Mouse (Mus musculus) B cell, adult 62 days (primary cell): ENCODE results near the gene Tmem139. TPM values are rescaled to one million over a fixed set of nuclear protein-coding genes. Genes with fewer than 3 reads are reported as not detected.

Source experiments
- total RNA-seq: library from RNA; stranded (reverse); gene quantifications from 4 replicates; pipeline ENCODE4 v1.2.4, GENCODE M21; 2023

Gene Tmem139
- not detected in 4 replicates for total RNA-seq

DNA sequence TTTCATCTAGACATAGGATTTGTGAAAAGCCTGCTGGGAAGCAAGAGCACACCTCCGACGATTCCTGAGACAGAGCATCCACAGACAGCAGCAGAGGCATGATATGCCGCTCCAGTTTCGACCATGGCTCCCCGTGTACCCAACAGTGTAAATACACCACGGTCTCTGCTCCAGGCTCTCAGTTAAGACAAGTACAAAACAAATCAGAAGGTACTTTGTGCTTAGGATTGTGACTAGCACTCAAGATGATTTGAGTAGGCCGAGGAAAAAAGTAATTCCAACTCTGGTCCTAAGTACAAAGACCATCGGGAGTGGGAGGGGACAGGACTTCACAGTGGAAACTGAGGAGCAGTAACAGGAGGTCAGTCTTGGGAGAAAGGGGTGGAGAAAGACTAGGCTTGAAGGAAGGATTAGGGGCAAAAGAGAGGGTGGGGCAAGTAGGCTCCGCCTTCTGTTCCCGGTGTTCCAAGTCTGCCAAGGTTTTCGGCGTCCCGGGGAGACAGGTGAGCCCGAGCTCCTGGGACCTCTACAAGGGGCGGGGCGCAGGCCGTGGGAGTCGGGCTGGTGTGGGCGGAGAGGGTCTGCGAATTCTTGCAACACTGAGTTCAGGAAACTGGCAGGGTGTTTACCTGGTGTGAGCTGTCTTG, at the start of gene Tmem139:
Tmem139 (plus strand) TSS at position 447 of the 647 bp plus-strand sequence.

DNA sequence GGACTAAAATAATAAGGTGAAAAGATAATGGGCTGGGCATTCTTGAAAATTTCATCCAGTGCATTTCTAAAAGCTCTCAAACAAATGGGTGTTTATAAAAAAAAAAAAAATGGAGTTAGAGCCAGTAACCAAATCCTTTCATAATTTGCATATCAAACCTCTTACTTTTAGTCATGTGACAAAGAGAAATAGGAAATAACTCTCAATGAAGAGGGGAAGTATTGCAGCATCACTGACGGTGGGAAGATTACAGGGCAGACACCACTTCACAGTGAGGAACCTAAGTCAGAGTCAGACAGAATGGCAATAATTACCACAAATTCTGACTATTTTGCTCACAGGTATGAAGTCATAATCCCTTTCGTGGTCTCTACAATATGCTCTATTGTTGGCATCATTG, 46.7 kb upstream of the Tmem139 start, which contains the start of gene Tas2r144:
Tas2r144 (plus strand) TSS at position 301 of the 400 bp plus-strand sequence.

DNA sequence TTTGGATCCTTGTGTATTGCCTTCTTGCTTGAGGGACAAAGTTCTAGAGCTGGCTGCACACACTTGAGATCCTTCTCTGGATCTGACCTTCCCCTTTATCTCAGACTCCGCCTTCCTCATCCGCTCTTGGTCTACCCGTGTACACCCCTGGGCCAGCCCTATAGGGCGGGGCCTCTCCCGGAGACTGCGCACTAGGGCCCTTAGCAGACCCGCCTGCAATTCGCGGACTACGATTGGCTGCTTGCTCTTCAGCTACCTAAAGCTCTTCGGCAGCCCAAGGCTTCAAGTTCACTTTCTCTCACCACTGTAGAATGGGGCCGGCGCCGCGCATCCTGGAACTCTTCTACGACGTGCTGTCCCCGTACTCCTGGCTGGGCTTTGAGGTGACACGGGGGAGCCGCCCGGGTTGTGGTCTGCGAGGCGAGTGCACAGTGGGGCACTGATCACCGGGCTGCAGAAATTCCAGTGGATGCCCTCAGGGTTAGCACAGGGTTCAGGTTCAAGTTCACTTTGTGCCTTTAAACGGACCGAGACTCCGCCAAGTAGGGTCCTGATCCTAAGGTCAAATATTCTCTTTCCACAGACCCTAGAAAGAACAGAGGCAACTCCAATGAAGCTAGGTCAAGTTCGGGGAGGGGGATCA, 15.9 kb upstream of the Tmem139 start, which contains the start of gene Gstk1:
Gstk1 (plus strand) TSS at position 225 of the 643 bp plus-strand sequence.

DNA sequence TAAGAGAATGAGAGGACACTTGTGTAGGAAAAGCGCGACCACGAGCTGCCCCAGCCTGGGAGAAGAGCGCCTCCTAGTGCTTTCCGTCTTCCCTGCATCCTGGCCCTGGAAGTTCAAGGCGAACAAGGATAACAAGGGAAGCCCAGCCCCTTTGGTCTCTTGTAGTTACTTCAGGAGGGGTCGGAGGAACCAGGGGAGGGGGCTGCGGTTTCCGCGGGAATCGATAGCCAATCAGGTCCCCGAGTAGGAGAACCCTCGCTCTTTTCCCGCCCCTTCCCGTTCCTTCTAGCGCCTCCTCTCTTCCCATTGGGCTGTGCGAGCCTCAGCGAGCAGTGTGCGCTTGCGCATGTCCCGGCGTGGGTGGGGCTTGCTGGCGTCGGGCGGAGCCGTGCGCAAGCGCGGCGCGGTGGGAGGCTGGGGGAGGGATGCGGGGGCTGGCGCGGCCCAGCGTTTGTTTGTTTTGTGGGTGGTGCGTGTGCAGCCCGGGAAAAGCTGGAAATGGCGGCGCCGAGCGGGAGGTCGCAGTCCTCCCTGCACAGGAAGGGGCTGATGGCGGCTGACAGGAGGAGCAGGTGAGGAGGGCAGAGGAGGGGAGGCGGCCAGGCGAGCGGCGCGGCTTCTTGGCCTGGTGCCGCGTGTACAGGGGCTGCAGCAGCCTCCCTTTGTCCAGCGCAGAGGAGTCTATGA, 3.0 kb downstream of the Tmem139 start, which contains the start of gene Casp2:
Casp2 (plus strand) TSS at position 360 of the 687 bp plus-strand sequence.

DNA sequence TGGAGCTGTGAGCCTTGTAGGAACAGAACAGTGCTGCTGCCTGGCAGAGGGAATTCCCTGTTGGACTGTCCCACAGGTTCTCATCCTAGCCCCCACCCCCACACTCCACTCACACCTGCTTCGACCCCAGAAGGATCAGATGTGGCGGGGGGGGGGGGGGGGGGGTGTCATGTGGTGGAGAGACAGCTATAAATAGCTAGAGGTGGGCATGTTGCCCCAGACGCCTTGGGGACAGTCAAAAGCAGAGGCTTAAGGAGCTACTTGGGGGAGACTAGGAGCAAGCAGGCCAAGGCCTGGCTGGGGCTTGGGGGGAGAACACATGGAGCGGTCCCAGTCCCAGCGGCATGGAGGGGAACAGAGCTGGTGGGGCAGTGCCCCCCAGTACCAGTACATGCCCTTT, 24.7 kb downstream of the Tmem139 start, which contains the start of gene Clcn1:
Clcn1 (plus strand) TSS at position 238 of the 400 bp plus-strand sequence.

Other genes starting within 250 kb of the Tmem139 start
- gene Sva, start 223.6 kb upstream of the Tmem139 start, total RNA-seq, result not detected in 4 replicates
- gene Tas2r139, start 121.0 kb upstream of the Tmem139 start, total RNA-seq, result not detected in 4 replicates
- gene Tas2r144, start 46.6 kb upstream of the Tmem139 start, total RNA-seq, result not detected in 4 replicates
- gene Gstk1, start 16.0 kb upstream of the Tmem139 start, total RNA-seq, result 2.4 to 7.9 TPM (median 7.5 TPM) in 4 replicates
- 114 to 127 TPM (median 123 TPM) in 4 replicates for gene Casp2, start 3.0 kb downstream of the Tmem139 start, total RNA-seq
- gene Clcn1, start 24.7 kb downstream of the Tmem139 start, total RNA-seq, result 1.8 to 2.6 TPM (median 2.1 TPM) in 4 replicates
- not detected in 4 replicates for gene Fam131b, start 62.7 kb downstream of the Tmem139 start, total RNA-seq
- gene Zyx, start 87.7 kb downstream of the Tmem139 start, total RNA-seq, result 66.3 to 88.0 TPM (median 82.7 TPM) in 4 replicates
- gene Epha1, start 111.3 kb downstream of the Tmem139 start, total RNA-seq, result 0.18 to 0.25 TPM in 2 of 4 replicates, not detected in the others
- 0.69 to 2.1 TPM (median 0.69 TPM) in 3 of 4 replicates, not detected in the other for gene Tas2r143, start 138.3 kb downstream of the Tmem139 start, total RNA-seq
- gene Tas2r135, start 143.5 kb downstream of the Tmem139 start, total RNA-seq, result 1.3 TPM in 2 of 4 replicates, not detected in the others
- 0.66 to 0.88 TPM in 2 of 4 replicates, not detected in the others for gene Tas2r126, start 172.6 kb downstream of the Tmem139 start, total RNA-seq
- gene Olfr458, start 203.2 kb downstream of the Tmem139 start, total RNA-seq, result not detected in 4 replicates
- not detected in 4 replicates for gene Olfr457, start 214.4 kb downstream of the Tmem139 start, total RNA-seq
- gene Olfr456, start 225.2 kb downstream of the Tmem139 start, total RNA-seq, result not detected in 4 replicates